Mouse (Mus musculus) lung, postnatal 25 days (tissue): ENCODE measurements around the gene Tgfbr3.

Experiments used
- DNase-seq: peaks from one replicate; pipeline ENCODE4 v3.0.0; 2022; ENCODE audit warnings: low spot score

The Tgfbr3 gene

DNA sequence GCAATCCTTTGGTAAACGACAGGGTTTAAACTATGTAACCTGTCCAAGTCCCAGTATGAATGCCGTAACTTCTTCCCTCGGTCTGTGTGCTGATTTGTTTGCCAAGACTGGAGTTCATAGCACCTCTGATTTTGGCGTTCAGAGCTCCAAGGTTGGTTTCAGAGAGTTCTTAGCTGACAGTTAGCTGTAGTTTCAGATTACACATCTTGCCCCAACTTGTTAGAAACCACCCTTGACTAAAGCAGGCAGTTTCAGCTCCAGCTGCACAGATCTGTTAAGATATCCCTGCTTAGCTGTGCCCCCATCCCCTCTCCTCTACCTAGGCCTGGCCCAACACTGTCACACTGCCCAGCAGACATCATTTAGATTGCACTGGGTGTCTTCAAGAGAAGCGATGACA lies 81.5 kb downstream of the Tgfbr3 start:
- no peak for DNase-seq

DNA sequence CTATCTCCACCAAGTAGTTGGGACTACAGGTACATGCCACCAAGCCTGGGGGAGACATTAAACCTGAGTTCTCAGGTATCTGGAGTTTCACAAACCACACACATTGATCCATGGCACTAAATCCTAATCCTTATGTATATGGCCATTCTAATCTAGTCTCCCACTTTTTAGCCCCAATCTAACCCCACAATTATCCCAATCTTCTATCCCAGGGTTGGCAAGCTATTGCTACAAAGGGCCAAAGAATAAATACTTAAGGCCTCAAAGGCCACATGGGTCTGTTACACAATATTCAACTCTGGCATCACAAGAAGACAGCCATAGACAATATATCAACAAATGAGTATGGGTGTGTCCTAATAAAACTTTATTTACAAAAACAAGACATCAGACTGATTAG lies 85.1 kb downstream of the Tgfbr3 start:
- no peak for DNase-seq

- peak; percentile 78 for DNase-seq
These were observed 86.4 kb downstream of the Tgfbr3 start for GRCm38 (mm10) chr5:107202801-107203559.

- no peak for DNase-seq
These were observed 87.8 kb downstream of the Tgfbr3 start for GRCm38 (mm10) chr5:107201509-107202182.

- DNase-seq, result peak; percentile 61
These were observed 88.5 kb downstream of the Tgfbr3 start for GRCm38 (mm10) chr5:107200853-107201341.

GRCm38 (mm10) chr5:107200221-107200635 lies 89.2 kb downstream of the Tgfbr3 start:
- no peak for DNase-seq

GRCm38 (mm10) chr5:107195751-107196395 lies 93.6 kb downstream of the Tgfbr3 start:
- peak; percentile 48 for DNase-seq

GRCm38 (mm10) chr5:107193160-107193559 lies 96.3 kb downstream of the Tgfbr3 start:
- DNase-seq, result no peak

- no peak for DNase-seq
These were observed 97.1 kb downstream of the Tgfbr3 start for GRCm38 (mm10) chr5:107192372-107192771.

GRCm38 (mm10) chr5:107188551-107188950 lies 100.9 kb downstream of the Tgfbr3 start:
- no peak for DNase-seq

DNA sequence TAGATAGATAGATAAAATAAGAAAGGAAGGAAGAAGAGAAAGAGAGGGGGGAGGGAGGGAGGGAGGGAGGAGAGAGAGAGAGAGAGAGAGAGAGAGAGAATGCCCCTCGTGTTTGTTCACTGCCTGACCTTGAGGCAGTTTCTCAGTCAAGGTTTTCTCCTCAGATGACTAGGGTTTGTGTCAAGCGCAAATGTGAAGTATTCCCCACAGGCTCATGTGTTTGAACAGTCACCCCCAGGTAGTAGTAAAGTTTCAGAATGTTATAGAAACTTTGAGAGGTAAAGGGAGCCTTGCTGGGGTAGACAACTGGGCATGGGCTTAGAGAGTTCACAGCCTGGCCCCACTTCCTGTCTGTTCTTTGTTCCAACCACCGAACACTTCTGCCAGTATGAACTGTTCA lies 103.2 kb downstream of the Tgfbr3 start:
- no peak for DNase-seq

DNA sequence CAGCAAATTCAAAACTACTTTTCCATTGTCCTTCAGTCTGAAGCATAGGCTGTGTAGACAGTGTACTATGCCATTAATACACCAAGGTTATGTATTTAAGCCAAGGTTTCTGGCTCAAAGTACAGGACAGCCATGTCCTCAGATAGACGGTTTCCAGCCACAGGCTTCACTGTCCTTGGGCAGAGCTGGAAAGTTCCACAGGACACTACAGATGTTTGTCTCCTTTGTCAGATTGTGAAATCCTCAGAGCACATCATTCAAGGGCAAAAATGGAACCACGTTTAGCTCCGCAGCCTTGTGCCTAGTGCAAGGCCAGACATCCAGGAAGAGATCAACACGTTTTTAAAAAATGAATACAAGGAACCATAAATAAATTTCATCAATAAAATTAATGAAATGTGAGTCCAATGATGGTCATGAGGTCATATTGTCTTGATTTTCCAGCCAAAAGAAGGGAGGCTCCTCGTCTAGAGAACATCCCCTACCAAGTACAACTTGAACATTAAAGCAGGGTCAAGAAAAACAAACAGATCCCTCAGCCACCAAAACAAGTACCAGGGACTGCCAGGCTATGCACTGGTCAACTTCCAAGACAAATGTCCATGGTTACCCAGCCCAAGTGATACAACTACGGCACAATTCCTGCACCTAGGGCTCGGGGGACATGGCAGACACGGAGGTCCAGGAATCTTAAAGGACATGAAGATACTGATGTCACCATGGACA lies 105.1 kb downstream of the Tgfbr3 start:
- peak; percentile 58 for DNase-seq

DNA sequence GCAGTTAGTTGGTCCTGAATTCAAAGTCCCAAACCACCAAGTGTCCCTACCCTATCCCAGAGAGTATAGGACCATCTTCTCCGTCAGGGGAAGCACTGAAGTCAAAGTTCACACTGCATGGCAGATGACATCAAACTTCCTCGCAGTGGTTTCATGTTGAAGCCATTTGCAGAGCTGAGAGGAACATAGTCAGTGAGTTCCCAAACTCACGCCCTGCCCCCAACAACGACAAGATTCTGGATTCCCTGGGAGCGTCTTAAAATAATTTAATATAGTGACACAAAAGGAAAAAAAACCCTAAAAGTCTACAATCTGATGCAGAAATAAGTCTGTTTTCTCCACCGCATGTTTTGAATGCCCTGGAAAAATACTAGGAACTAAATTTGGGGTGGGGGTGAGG lies 105.9 kb downstream of the Tgfbr3 start:
- DNase-seq, result no peak

GRCm38 (mm10) chr5:107182721-107183120 lies 106.7 kb downstream of the Tgfbr3 start:
- no peak for DNase-seq

DNA sequence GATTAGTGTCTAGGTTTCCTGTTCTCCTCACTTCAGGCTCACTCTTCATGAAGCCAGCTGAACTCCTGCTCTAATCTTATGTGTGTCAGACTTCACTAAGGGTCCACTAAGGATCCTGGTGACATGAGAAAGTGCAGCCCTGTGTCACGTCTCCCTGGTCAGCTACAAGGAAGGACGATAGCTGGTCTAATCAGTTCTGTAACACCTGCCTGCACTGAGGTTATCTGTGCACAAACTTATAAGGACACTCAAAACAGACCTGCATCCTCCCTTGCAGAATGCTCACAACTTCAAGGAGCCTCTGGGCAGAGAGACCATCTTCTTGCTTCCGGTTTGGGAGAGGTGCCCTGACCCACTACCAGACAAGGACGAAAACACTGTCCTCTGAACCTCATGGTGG lies 107.6 kb downstream of the Tgfbr3 start:
- no peak for DNase-seq

- peak; percentile 56 for DNase-seq
These were observed 110.2 kb downstream of the Tgfbr3 start for GRCm38 (mm10) chr5:107179194-107179593.

DNA sequence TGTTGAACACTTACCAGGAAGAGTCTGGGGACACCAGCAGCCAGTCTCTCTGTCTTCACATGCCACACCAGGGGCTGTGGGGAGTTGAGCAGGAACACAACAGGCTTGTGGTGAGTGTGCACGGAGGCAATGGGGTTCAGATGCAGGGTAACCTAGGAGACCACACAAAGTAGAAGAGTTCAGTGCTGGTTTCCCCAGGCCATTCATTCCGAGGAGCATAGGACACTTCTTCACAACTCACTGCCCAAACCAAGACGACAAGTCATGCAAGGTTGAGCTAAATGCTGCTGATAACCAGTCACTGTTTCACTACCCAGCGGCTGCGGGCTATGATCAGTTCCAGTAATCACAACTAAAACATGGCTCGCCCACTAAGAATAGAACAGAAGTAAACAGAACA lies 111.6 kb downstream of the Tgfbr3 start:
- no peak for DNase-seq

GRCm38 (mm10) chr5:107177248-107177647 lies 112.2 kb downstream of the Tgfbr3 start:
- no peak for DNase-seq

DNA sequence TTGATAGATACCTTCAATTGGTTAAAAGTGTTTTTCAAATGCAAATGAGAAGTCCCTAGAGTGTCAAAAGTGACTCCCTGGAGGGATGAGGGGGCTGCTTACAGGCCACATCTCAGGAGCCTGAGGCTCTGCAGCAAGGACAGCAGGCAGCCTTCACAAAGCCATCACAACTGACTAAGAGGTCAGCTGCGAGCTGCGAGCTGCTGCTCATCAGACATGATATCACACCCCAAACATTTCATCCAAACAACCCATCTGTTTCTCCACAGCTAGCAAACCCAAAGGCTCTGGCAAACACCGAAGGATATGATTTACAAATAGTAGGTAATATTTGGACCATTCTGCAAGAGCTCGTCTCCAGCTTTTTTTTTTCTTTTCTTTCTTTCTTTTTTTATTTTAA lies 112.6 kb downstream of the Tgfbr3 start:
- DNase-seq, result no peak

- no peak for DNase-seq
These were observed 113.2 kb downstream of the Tgfbr3 start for GRCm38 (mm10) chr5:107176196-107176595.

DNA sequence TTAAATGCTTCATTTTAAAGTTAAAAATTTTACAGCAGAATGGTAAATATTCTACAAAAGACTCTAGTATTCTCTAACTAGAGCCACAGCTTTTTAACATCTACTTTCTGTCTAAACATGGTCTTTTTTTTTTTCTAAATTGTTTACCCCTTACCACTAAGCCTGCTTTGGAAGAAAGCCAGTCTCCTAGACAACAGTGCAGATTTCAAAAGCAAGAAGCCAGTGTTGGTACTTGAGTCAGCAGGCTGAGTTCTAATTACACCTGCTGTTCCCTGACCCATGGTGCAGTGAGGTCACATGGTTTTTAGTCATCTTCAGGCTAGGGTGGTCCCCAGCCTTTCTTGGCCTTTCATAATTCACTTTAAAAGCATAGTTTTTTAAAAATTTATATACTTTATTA lies 115.2 kb downstream of the Tgfbr3 start:
- DNase-seq, result no peak

DNA sequence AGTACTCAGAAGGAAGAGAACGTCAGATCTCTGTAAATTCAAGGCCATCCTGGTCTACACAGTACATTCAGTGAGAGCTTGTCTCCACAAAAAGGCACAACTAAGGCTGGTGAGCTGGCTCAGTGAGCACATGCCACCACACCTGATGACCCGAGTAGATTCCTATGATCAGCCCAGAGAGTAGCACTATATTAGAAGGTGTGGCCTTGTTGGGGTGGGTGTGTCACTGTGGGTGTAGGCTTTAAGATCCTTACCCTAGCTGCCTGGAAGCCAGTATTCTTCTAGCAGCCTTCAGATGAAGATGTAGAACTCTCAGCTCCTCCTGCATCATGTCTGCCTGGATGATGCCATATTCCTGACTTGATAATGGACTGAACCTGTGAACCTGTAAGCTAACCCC lies 115.9 kb downstream of the Tgfbr3 start:
- DNase-seq, result no peak
